Mouse (Mus musculus) hindbrain, embryonic 12.5 days (tissue): ENCODE results near the gene Fbxo48. TPM values are rescaled to one million over a fixed set of nuclear protein-coding genes. Genes with fewer than 3 reads are reported as not detected.
A peak's percentile ranks its signal among the peaks of the same experiment; 100 is the strongest.

Source experiments
- ATAC-seq: fragments of 200-750 bp; cut with Nextera tagmentation; 2 replicates; pipeline ENCODE4 v1.8.0; 2017; ENCODE audit warnings: moderate TSS enrichment; ENCODE audit not compliant: low FRiP score
- H3K27ac ChIP-seq: fragments of 300-500 bp; sonication (generic); 2 replicates; pipeline ENCODE4 v1.5.1; 2016; ENCODE audit warnings: mild to moderate bottlenecking
- H3K27me3 ChIP-seq: fragments of 300-500 bp; sonication (generic); 2 replicates; pipeline ENCODE4 v1.6.1; 2016; ENCODE audit warnings: mild to moderate bottlenecking
- H3K36me3 ChIP-seq: fragments of 300-500 bp; sonication (generic); 2 replicates; pipeline ENCODE4 v1.6.1; 2016; ENCODE audit warnings: mild to moderate bottlenecking
- H3K4me1 ChIP-seq: fragments of 300-500 bp; sonication (generic); 2 replicates; pipeline ENCODE4 v1.6.1; 2016
- H3K4me2 ChIP-seq: fragments of 300-500 bp; sonication (generic); replicated peaks from 2 replicates; pipeline ENCODE4 v1.6.1; 2016; ENCODE audit warnings: mild to moderate bottlenecking
- H3K4me3 ChIP-seq: fragments of 300-500 bp; sonication (generic); 2 replicates; pipeline ENCODE4 v1.5.1; 2016; ENCODE audit warnings: mild to moderate bottlenecking
- H3K9ac ChIP-seq: fragments of 300-500 bp; sonication (generic); 2 replicates; pipeline ENCODE4 v1.6.1; 2016; ENCODE audit warnings: mild to moderate bottlenecking, moderate library complexity
- H3K9me3 ChIP-seq: fragments of 300-500 bp; sonication (generic); replicated peaks from 2 replicates; pipeline ENCODE4 v1.6.1; 2016; ENCODE audit warnings: mild to moderate bottlenecking
- WGBS: fragments of 180-500 bp; shearing (Covaris S2); methylation state at CpG from one replicate; pipeline ENCODE4 v1.1.7; 2016; 5-methylcytosine and 5-hydroxymethylcytosine counted together
- polyA plus RNA-seq: library from polyadenylated mRNA; unstranded; fragments of >200 nt; fragmentation: Nextera tagmentation; extraction: Ambion mirVana; gene quantifications from 2 replicates; pipeline ENCODE4 v1.2.1, GENCODE M21; 2016

Fbxo48 gene
- polyA plus RNA-seq, 1 experiment from 2014 or later, result 1.5 TPM

- H3K4me3 ChIP-seq, result no peak overlapping the region
- H3K36me3 ChIP-seq, result no peaks in the 10 kb centered on the region
- 87% methylated on average over 4 of the region's 4 CpGs for WGBS
- H3K27me3 ChIP-seq, result no peaks in the 10 kb centered on the region
- no peak overlapping the region for H3K27ac ChIP-seq
- no peaks in the 10 kb centered on the region for H3K9me3 ChIP-seq
- H3K4me1 ChIP-seq, result peaks cover 4% of the 10 kb centered on the region; the same call in 1 of the 2 replicates
- no peak for ATAC-seq
- H3K9ac ChIP-seq, result no peak overlapping the region
- no peak overlapping the region for H3K4me2 ChIP-seq
Observed at GRCm38 (mm10) chr11:16943016-16943415, 8.2 kb upstream of the Fbxo48 start.

DNA sequence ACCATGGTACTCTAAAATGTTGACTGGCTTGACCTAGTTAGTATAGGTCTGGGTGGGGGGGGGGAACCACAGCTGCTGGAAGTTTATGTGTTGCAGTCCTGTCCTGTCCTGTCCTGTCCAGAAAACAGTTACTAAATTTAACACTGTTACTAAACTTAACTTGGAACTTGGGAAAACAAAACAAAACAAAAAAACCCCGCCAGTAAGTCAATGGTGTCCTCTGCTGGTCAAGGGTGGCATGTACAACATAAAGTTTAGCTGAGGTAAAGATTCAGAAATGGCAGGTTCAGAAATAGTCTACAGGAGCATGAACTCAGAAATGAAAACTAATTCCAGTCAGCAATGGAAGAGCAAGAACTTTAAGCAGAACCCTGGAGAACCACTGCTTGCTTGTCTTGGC lies 2.4 kb upstream of the Fbxo48 start:
- Histone ChIP-seq H3K4me1 (peaks cover 13% of the 10 kb centered on the region; the same call in 1 of the 2 replicates), H3K9me3 (no peaks in the 10 kb centered on the region), H3K4me3 (no peak overlapping the region), H3K4me2 (no peak overlapping the region), H3K27me3 (no peaks in the 10 kb centered on the region), H3K27ac (no peak overlapping the region), H3K9ac (no peak overlapping the region), H3K36me3 (no peaks in the 10 kb centered on the region)
- WGBS, result 21% methylated on average over 1 of the region's 1 CpGs
- ATAC-seq, result no peak

DNA sequence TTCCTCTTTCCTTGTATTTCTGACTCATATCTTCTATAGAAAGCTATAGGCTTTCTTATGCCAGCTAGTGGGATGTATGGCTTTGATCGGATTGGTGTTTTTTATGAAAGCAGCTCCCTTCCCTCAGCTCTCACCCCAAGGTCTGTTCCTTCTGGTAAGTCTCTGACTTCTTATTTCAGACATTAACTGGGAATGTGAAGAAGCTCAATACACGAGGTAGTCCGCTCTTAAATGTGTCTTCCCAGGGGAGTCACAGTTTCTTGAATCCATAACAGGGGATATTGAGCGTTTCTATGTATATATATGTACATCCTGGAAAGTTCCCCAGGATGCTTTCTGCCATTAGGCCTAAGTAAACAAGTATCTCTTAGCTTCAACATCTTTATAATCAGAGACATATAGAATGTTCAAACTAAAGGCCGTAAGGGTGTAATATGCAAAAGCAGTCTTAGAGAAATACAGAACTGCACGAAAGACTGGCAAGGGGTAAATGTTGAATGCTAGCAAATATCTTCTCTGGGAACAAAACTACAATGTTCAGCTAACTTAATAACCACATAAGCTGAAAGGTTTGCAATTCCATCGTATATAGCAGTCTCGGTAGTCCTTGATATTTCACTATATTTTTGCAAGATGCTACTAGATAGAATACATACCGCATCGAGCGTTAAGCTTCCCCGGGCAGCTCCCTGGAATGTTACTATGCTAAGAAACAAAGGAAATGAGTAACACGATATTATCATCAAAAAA lies 774 bp upstream of the Fbxo48 start:
- no peaks in the 10 kb centered on the region for H3K27me3 ChIP-seq
- peaks cover 13% of the 10 kb centered on the region; the same call in 1 of the 2 replicates for H3K4me1 ChIP-seq
- peak overlapping the region; percentile 67 for H3K4me2 ChIP-seq
- H3K36me3 ChIP-seq, result no peaks in the 10 kb centered on the region
- H3K9me3 ChIP-seq, result no peaks in the 10 kb centered on the region
- no peak overlapping the region for H3K27ac ChIP-seq
- no peak for ATAC-seq
- WGBS, result 53% methylated on average over 13 of the region's 13 CpGs
- peak overlapping the region; percentile 50 for H3K4me3 ChIP-seq
- no peak overlapping the region for H3K9ac ChIP-seq

GRCm38 (mm10) chr11:16951761-16952010 lies 511 bp downstream of the Fbxo48 start:
- 7% methylated on average over 9 of the region's 9 CpGs for WGBS
- no peaks in the 10 kb centered on the region for H3K27me3 ChIP-seq
- peak overlapping the region; percentile 67 for H3K4me2 ChIP-seq
- peak overlapping the region; percentile 50 for H3K4me3 ChIP-seq
- ATAC-seq, result no peak
- peak overlapping the region; percentile 54 for H3K9ac ChIP-seq
- H3K36me3 ChIP-seq, result 0 out of 2 replicates have a peak, but pooled peaks cover 3% of the 10 kb centered on the region
- H3K9me3 ChIP-seq, result no peaks in the 10 kb centered on the region
- H3K4me1 ChIP-seq, result peaks cover 13% of the 10 kb centered on the region; the same call in 1 of the 2 replicates
- no peak overlapping the region for H3K27ac ChIP-seq

- Histone ChIP-seq H3K4me3 (no peak overlapping the region), H3K9ac (no peak overlapping the region), H3K36me3 (0 out of 2 replicates have a peak, but pooled peaks cover 4% of the 10 kb centered on the region), H3K9me3 (no peaks in the 10 kb centered on the region), H3K27ac (no peak overlapping the region), H3K4me2 (no peak overlapping the region), H3K27me3 (no peaks in the 10 kb centered on the region), H3K4me1 (peaks cover 9% of the 10 kb centered on the region; the same call in 1 of the 2 replicates)
- WGBS, result 93% methylated on average over 6 of the region's 6 CpGs
- no peak for ATAC-seq
Observed at GRCm38 (mm10) chr11:16956115-16956862, 5.1 kb downstream of the Fbxo48 start.

- WGBS, result 95% methylated on average over 6 of the region's 6 CpGs
- no peak overlapping the region for H3K9ac ChIP-seq
- no peak overlapping the region for H3K4me3 ChIP-seq
- no peak for ATAC-seq
- H3K4me1 ChIP-seq, result peaks cover 3% of the 10 kb centered on the region; the same call in 1 of the 2 replicates
- no peaks in the 10 kb centered on the region for H3K27me3 ChIP-seq
- no peak overlapping the region for H3K27ac ChIP-seq
- no peak overlapping the region for H3K4me2 ChIP-seq
- H3K36me3 ChIP-seq, result 0 out of 2 replicates have a peak, but pooled peaks cover 4% of the 10 kb centered on the region
- no peaks in the 10 kb centered on the region for H3K9me3 ChIP-seq
Observed at GRCm38 (mm10) chr11:16957030-16957429, 5.9 kb downstream of the Fbxo48 start.

DNA sequence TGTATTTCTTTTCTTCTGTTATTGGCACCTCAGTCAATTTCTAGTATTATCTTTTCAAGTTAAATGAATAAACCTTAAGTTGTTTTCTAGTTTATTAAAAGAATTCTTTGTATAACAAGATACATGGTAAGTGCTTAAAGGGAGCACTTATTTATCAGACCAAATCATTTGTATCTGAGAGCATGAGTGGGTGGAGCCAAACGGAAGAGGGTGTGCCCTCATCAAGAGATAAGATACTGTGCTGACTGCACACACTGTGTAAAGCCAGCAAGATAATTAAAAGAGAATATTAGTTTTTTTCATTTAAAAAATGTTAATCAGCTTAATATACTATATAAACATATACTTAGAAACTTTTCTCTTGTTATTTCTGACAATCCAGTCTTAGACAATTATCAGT lies 7.3 kb downstream of the Fbxo48 start:
- Histone ChIP-seq H3K9me3 (no peaks in the 10 kb centered on the region), H3K4me3 (no peak overlapping the region), H3K36me3 (0 out of 2 replicates have a peak, but pooled peaks cover 4% of the 10 kb centered on the region), H3K4me2 (no peak overlapping the region), H3K9ac (no peak overlapping the region), H3K4me1 (no peaks in the 10 kb centered on the region), H3K27ac (no peak overlapping the region), H3K27me3 (no peaks in the 10 kb centered on the region)
- ATAC-seq, result no peak
- 91% methylated on average over 1 of the region's 1 CpGs for whole genome bisulfite sequencing

- 41% methylated on average over 2 of the region's 2 CpGs for WGBS
- ATAC-seq, result no peak
- no peak overlapping the region for H3K4me3 ChIP-seq
- H3K36me3 ChIP-seq, result no peaks in the 10 kb centered on the region
- no peak overlapping the region for H3K9ac ChIP-seq
- H3K4me1 ChIP-seq, result no peaks in the 10 kb centered on the region
- no peaks in the 10 kb centered on the region for H3K9me3 ChIP-seq
- no peak overlapping the region for H3K4me2 ChIP-seq
- H3K27me3 ChIP-seq, result no peaks in the 10 kb centered on the region
- H3K27ac ChIP-seq, result no peak overlapping the region
Observed at GRCm38 (mm10) chr11:16967806-16968205, 16.6 kb downstream of the Fbxo48 start.

DNA sequence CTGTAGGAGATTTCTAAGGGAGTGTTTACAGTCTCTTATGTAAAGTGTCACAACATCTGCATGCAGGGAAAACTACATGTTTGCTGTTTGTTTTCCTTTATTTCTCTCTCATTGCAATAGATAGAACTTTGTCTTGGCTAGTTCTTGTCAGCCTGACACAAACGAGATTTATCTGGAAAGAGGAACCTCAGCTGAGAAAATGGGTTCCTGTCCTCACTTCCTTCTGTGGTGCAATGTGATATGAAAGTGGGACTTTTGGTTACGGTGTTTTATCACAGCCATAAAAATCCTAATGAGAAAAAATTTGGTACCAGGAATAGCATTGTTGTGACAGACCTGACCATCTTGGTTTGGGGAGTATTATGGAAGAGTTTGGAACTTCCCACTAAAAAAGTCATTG lies 18.5 kb downstream of the Fbxo48 start:
- no peak for ATAC-seq
- 80% methylated on average over 2 of the region's 2 CpGs for WGBS

DNA sequence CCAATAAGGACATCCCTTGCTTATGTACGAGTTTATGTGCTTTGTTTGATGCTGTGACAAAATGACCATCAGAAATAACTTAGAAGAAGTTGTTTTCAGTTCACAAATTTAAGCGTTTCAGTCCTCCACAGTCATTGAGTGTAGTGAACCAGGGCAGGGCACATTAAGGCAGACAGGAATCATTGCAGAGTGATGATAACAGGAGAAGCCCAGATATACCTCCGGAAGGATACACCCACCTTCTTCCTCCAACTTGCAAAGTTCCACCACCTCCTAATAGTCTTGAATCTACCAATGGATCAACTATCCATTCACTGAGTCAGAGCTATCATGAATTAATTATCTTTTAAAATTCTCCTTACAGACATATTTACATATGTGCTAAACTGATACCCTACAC lies 20.9 kb downstream of the Fbxo48 start:
- Histone ChIP-seq H3K27me3 (no peaks in the 10 kb centered on the region), H3K9me3 (no peaks in the 10 kb centered on the region), H3K36me3 (no peaks in the 10 kb centered on the region), H3K4me3 (no peak overlapping the region), H3K27ac (no peak overlapping the region), H3K9ac (no peak overlapping the region), H3K4me1 (no peaks in the 10 kb centered on the region), H3K4me2 (no peak overlapping the region)
- 88% methylated on average over 3 of the region's 3 CpGs for WGBS
- no peak for ATAC-seq

More for the DNA sequence above, 18.5 kb downstream of the Fbxo48 start:
- H3K4me2 ChIP-seq, result no peak overlapping the region
- no peak overlapping the region for H3K4me3 ChIP-seq
- no peak overlapping the region for H3K9ac ChIP-seq
- no peaks in the 10 kb centered on the region for H3K4me1 ChIP-seq
- H3K27ac ChIP-seq, result no peak overlapping the region
- no peaks in the 10 kb centered on the region for H3K36me3 ChIP-seq
- H3K9me3 ChIP-seq, result no peaks in the 10 kb centered on the region
- no peaks in the 10 kb centered on the region for H3K27me3 ChIP-seq

DNA sequence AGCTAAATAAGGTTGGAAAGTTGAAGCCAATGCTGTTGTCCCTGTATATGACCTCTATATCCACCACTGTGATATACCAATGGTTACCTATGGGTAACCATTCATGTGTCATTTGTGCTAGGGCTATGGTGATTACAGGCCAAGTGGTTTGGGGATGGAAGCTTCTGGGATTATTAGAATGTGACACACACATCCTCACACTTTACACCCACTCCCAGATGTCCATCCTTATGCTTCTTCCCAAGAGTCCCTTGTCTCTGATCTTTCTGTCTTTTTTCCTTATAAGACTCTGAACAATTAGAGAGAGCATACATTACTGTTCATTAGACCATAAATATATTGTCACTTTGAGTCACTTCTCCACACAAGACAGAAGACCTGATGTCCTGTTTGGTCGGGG lies 21.9 kb downstream of the Fbxo48 start:
- Histone ChIP-seq H3K27ac (no peak overlapping the region), H3K4me3 (no peak overlapping the region), H3K4me2 (no peak overlapping the region), H3K9ac (no peak overlapping the region), H3K36me3 (no peaks in the 10 kb centered on the region), H3K9me3 (no peaks in the 10 kb centered on the region), H3K27me3 (no peaks in the 10 kb centered on the region), H3K4me1 (no peaks in the 10 kb centered on the region)
- 81% methylated on average over 1 of the region's 1 CpGs for WGBS
- ATAC-seq, result no peak

- H3K4me1 ChIP-seq, result no peaks in the 10 kb centered on the region
- ATAC-seq, result no peak
- H3K9me3 ChIP-seq, result no peaks in the 10 kb centered on the region
- H3K4me2 ChIP-seq, result no peak overlapping the region
- no peak overlapping the region for H3K4me3 ChIP-seq
- no peak overlapping the region for H3K27ac ChIP-seq
- no peaks in the 10 kb centered on the region for H3K36me3 ChIP-seq
- H3K27me3 ChIP-seq, result no peaks in the 10 kb centered on the region
- H3K9ac ChIP-seq, result no peak overlapping the region
- 90% methylated on average over 4 of the region's 4 CpGs for WGBS
Observed at GRCm38 (mm10) chr11:16976937-16977336, 25.8 kb downstream of the Fbxo48 start.

DNA sequence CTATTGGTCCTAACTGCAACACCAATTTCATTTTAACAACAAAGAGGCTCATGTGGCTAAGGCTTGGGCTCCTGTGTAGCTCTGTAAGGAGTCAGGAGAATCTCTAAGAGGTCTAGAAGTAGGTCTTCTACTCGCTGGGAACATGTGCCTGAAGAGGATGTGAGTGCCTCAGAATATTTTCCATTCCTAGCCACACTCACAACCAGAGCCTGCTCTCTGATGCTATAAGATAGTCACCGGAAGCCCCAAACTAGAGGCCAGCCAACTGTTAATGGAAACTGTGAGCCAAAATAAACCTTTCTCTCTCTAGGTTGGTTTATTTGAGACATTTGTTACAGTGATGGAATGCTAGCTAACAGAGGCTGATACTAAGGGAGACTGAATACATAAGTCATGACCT lies 26.4 kb downstream of the Fbxo48 start:
- Histone ChIP-seq H3K4me2 (no peak overlapping the region), H3K9ac (no peak overlapping the region), H3K36me3 (no peaks in the 10 kb centered on the region), H3K9me3 (no peaks in the 10 kb centered on the region), H3K27me3 (no peaks in the 10 kb centered on the region), H3K27ac (no peak overlapping the region), H3K4me3 (no peak overlapping the region), H3K4me1 (no peaks in the 10 kb centered on the region)
- ATAC-seq, result no peak
- 81% methylated on average over 2 of the region's 2 CpGs for WGBS
